In genomic region chr9:55170655-55171412, GRCm38 (mm10) we compare ENCODE assay signal across 17 mouse cellular contexts. TPM values are rescaled to one million over a fixed set of nuclear protein-coding genes. Genes with fewer than 3 reads are reported as not detected.
DNase-seq lines count a peak whose midpoint lies in the region; ATAC-seq and TF ChIP-seq lines count a peak whose summit lies in the region.
"Had no signal": no experiment of that assay in that cellular context is flagged by ENCODE, and none has a peak within 500 bp of the region (broad histone marks: within the 10 kb centered on the region; RNA-seq: fewer than 3 reads in every experiment).

No protein-coding gene starts in this region.

- H3K27me3 ChIP-seq in embryonic facial prominence, embryonic 14.5 days (replicated peaks; ENCODE audit: control insufficient read depth, insufficient read depth, low read length) = no peaks in the 10 kb centered on the region
- H3K27me3 ChIP-seq in embryonic facial prominence, embryonic 10.5 days (replicated peaks; ENCODE audit: low read depth, poor library complexity, severe bottlenecking) = no peaks in the 10 kb centered on the region
- no peaks in the 10 kb centered on the region for H3K27me3 ChIP-seq in heart, embryonic 12.5 days (replicated peaks)
- H3K27me3 ChIP-seq in forebrain, postnatal 0 days (ENCODE audit: insufficient read depth, low read length) = no peaks in the 10 kb centered on the region
- H3K27me3 ChIP-seq: forebrain, embryonic 12.5 days; heart, embryonic 15.5 days; hindbrain, embryonic 15.5 days had no signal

- ATAC-seq in embryonic facial prominence, embryonic 14.5 days (ENCODE audit: low read depth) = no peak
- ATAC-seq in erythroid progenitor cell, adult 5-6 weeks (replicated peaks; ENCODE audit: low FRiP score, poor library complexity, severe bottlenecking) = peak; percentile 68
- ATAC-seq in heart, embryonic 12.5 days (ENCODE audit: insufficient number of reproducible peaks, low FRiP score) = no peak
- no peak for ATAC-seq in forebrain, postnatal 0 days

- peak; percentile 1 for DNase-seq in embryonic facial prominence, embryonic 14.5 days (ENCODE audit: low spot score)
- no peak for DNase-seq in embryonic facial prominence, embryonic 10.5 days (ENCODE audit: low spot score)
- DNase-seq in 3134 (ENCODE audit: extremely low read depth, insufficient read length, low spot score) = peak; percentile 54
- DNase-seq in adrenal gland, postnatal 10 days = peak; percentile 33
- DNase-seq in urinary bladder, postnatal 14 days (ENCODE audit: low spot score) = no peak
- no peak for DNase-seq in forebrain, postnatal 0 days
- DNase-seq: cerebellum, adult 8-10 months; gastrocnemius, postnatal 25 days; kidney, adult 2 months; lung, adult 2 months; midbrain, embryonic 14.5 days had no signal

- H3K9me3 ChIP-seq in embryonic facial prominence, embryonic 14.5 days (ENCODE audit: control insufficient read depth, low read length) = no peaks in the 10 kb centered on the region
- no peaks in the 10 kb centered on the region for H3K9me3 ChIP-seq in embryonic facial prominence, embryonic 10.5 days
- H3K9me3 ChIP-seq in heart, embryonic 12.5 days (replicated peaks) = no peaks in the 10 kb centered on the region
- no peaks in the 10 kb centered on the region for H3K9me3 ChIP-seq in forebrain, postnatal 0 days (ENCODE audit: low read length)
- H3K9me3 ChIP-seq: forebrain, embryonic 12.5 days; heart, embryonic 15.5 days; hindbrain, embryonic 15.5 days had no signal

- H3K9ac ChIP-seq in embryonic facial prominence, embryonic 14.5 days (ENCODE audit: low read depth, low read length) = no peak overlapping the region
- no peak overlapping the region for H3K9ac ChIP-seq in heart, embryonic 12.5 days
- no peak overlapping the region for H3K9ac ChIP-seq in forebrain, postnatal 0 days
- H3K9ac ChIP-seq: forebrain, embryonic 12.5 days; heart, embryonic 15.5 days; hindbrain, embryonic 15.5 days had no signal

- H3K4me2 ChIP-seq in embryonic facial prominence, embryonic 14.5 days (ENCODE audit: low read depth, low read length) = no peak overlapping the region
- no peak overlapping the region for H3K4me2 ChIP-seq in heart, embryonic 12.5 days
- H3K4me2 ChIP-seq in forebrain, postnatal 0 days (ENCODE audit: low read depth) = no peak overlapping the region
- H3K4me2 ChIP-seq: forebrain, embryonic 12.5 days; heart, embryonic 15.5 days; hindbrain, embryonic 15.5 days had no signal

- peaks cover 15% of the 10 kb centered on the region; the same call in 1 of the 2 replicates for H3K36me3 ChIP-seq in embryonic facial prominence, embryonic 14.5 days (ENCODE audit: control insufficient read depth, insufficient read depth, low read length)
- peaks cover 56% of the 10 kb centered on the region for H3K36me3 ChIP-seq in embryonic facial prominence, embryonic 10.5 days (replicated peaks)
- peaks cover 16% of the 10 kb centered on the region for H3K36me3 ChIP-seq in heart, embryonic 12.5 days
- H3K36me3 ChIP-seq in forebrain, postnatal 0 days (ENCODE audit: insufficient read depth) = no peaks in the 10 kb centered on the region
- H3K36me3 ChIP-seq: forebrain, embryonic 12.5 days had no signal

- H3K27ac ChIP-seq in embryonic facial prominence, embryonic 14.5 days (replicated peaks; ENCODE audit: low read depth, low read length) = no peak overlapping the region
- H3K27ac ChIP-seq in embryonic facial prominence, embryonic 10.5 days (replicated peaks) = no peak overlapping the region
- no peak overlapping the region for H3K27ac ChIP-seq in heart, embryonic 12.5 days (ENCODE audit: poor library complexity, severe bottlenecking)
- no peak overlapping the region for H3K27ac ChIP-seq in forebrain, postnatal 0 days (ENCODE audit: low read depth, low read length)
- H3K27ac ChIP-seq: forebrain, embryonic 12.5 days; heart, embryonic 15.5 days; hindbrain, embryonic 15.5 days; layer of hippocampus, adult 2 months had no signal

- no peak overlapping the region for H3K4me3 ChIP-seq in embryonic facial prominence, embryonic 14.5 days (ENCODE audit: low read depth, low read length)
- H3K4me3 ChIP-seq in embryonic facial prominence, embryonic 10.5 days = no peak overlapping the region
- no peak overlapping the region for H3K4me3 ChIP-seq in heart, embryonic 12.5 days
- no peak overlapping the region for H3K4me3 ChIP-seq in forebrain, postnatal 0 days (ENCODE audit: low read depth, low read length)
- H3K4me3 ChIP-seq: forebrain, embryonic 12.5 days; heart, embryonic 15.5 days; hindbrain, embryonic 15.5 days; layer of hippocampus, adult 2 months had no signal

- no peak for TF ChIP-seq CTCF in forebrain, postnatal 0 days (IDR thresholded peaks at IDR 0.05; ENCODE audit: low read depth)

- 79% methylated on average over 7 of the region's 7 CpGs for WGBS in embryonic facial prominence, embryonic 14.5 days
- whole genome bisulfite sequencing in embryonic facial prominence, embryonic 10.5 days = 90% methylated on average over 7 of the region's 7 CpGs
- 71% methylated on average over 7 of the region's 7 CpGs for whole genome bisulfite sequencing in heart, embryonic 12.5 days
- 89% methylated on average over 7 of the region's 7 CpGs for WGBS in forebrain, postnatal 0 days

- H3K4me1 ChIP-seq in embryonic facial prominence, embryonic 14.5 days (ENCODE audit: control insufficient read depth, insufficient read depth, low read length) = no peaks in the 10 kb centered on the region
- H3K4me1 ChIP-seq in embryonic facial prominence, embryonic 10.5 days = no peaks in the 10 kb centered on the region
- H3K4me1 ChIP-seq in heart, embryonic 12.5 days (replicated peaks) = peaks cover 10% of the 10 kb centered on the region; the same call in 1 of the 2 replicates
- H3K4me1 ChIP-seq in forebrain, postnatal 0 days (ENCODE audit: insufficient read depth) = no peaks in the 10 kb centered on the region
- H3K4me1 ChIP-seq: forebrain, embryonic 12.5 days; hindbrain, embryonic 15.5 days had no signal

RNA-seq across cellular contexts. Expression of gene Ube2q2, which starts 22.2 kb away (rescaled TPM):
- polyA plus RNA-seq in embryonic facial prominence, embryonic 14.5 days (2014; fragmentation: Nextera tagmentation; extraction: Ambion mirVana) = 32.0 and 34.1 TPM in 2 replicates
- polyA plus RNA-seq in embryonic facial prominence, embryonic 10.5 days (2016; fragmentation: Nextera tagmentation; extraction: Ambion mirVana) = 37.7 and 42.2 TPM in 2 replicates
- total RNA-seq in adrenal gland, postnatal 10 days (2021) = 10 to 100 TPM; 39.2 to 39.6 TPM
- 10.5 and 12.6 TPM in 2 replicates for total RNA-seq in erythroid progenitor cell, adult 5-6 weeks (2015; ENCODE audit: low replicate concordance)
- 5.6 and 13.5 TPM in 2 replicates for total RNA-seq in erythroid progenitor cell, adult 5-6 weeks (2017; ENCODE audit: low replicate concordance)
- 37.3 and 37.8 TPM in 2 replicates for polyA plus RNA-seq in heart, embryonic 12.5 days (2016; fragmentation: Nextera tagmentation; extraction: Ambion mirVana)
- 32.6 and 34.1 TPM in 2 replicates for total RNA-seq in forebrain, postnatal 0 days (2014; rRNA removed)
- 24.9 and 32.3 TPM in 2 replicates for polyA plus RNA-seq in forebrain, postnatal 0 days (2015; fragmentation: Nextera tagmentation; extraction: Ambion mirVana)

RNA-seq across cellular contexts. Expression of gene Fbxo22, which starts 37.9 kb away (rescaled TPM):
- polyA plus RNA-seq in embryonic facial prominence, embryonic 14.5 days (2014; fragmentation: Nextera tagmentation; extraction: Ambion mirVana) = 41.9 and 49.6 TPM in 2 replicates
- 74.2 and 75.5 TPM in 2 replicates for polyA plus RNA-seq in embryonic facial prominence, embryonic 10.5 days (2016; fragmentation: Nextera tagmentation; extraction: Ambion mirVana)
- 10 to 100 TPM; 29.6 to 32.2 TPM for total RNA-seq in adrenal gland, postnatal 10 days (2021)
- 18.0 and 22.3 TPM in 2 replicates for total RNA-seq in erythroid progenitor cell, adult 5-6 weeks (2015; ENCODE audit: low replicate concordance)
- 8.2 and 12.2 TPM in 2 replicates for total RNA-seq in erythroid progenitor cell, adult 5-6 weeks (2017; ENCODE audit: low replicate concordance)
- 67.2 and 70.9 TPM in 2 replicates for polyA plus RNA-seq in heart, embryonic 12.5 days (2016; fragmentation: Nextera tagmentation; extraction: Ambion mirVana)
- 69.6 and 73.6 TPM in 2 replicates for total RNA-seq in forebrain, postnatal 0 days (2014; rRNA removed)
- 55.6 and 79.0 TPM in 2 replicates for polyA plus RNA-seq in forebrain, postnatal 0 days (2015; fragmentation: Nextera tagmentation; extraction: Ambion mirVana)

Comparison
In these comparisons a context has a peak if more than half of its experiments do, and no peak if none do; other contexts are left out.
1. DNase-seq: peak in embryonic facial prominence, embryonic 14.5 days (single experiment), 3134 (single experiment) and adrenal gland, postnatal 10 days (single experiment); none in embryonic facial prominence, embryonic 10.5 days (single experiment), urinary bladder, postnatal 14 days (single experiment) and forebrain, postnatal 0 days (single experiment).